Mouse (Mus musculus): Measurements from ENCODE around the gene Cacnb4. TPM values are rescaled to one million over a fixed set of nuclear protein-coding genes. Genes with fewer than 3 reads are reported as not detected.

Gene Cacnb4
- polyA plus RNA-seq (2015; fragmentation: Nextera tagmentation; extraction: Ambion mirVana): 0.45 and 1.2 TPM in 2 replicates

DNA sequence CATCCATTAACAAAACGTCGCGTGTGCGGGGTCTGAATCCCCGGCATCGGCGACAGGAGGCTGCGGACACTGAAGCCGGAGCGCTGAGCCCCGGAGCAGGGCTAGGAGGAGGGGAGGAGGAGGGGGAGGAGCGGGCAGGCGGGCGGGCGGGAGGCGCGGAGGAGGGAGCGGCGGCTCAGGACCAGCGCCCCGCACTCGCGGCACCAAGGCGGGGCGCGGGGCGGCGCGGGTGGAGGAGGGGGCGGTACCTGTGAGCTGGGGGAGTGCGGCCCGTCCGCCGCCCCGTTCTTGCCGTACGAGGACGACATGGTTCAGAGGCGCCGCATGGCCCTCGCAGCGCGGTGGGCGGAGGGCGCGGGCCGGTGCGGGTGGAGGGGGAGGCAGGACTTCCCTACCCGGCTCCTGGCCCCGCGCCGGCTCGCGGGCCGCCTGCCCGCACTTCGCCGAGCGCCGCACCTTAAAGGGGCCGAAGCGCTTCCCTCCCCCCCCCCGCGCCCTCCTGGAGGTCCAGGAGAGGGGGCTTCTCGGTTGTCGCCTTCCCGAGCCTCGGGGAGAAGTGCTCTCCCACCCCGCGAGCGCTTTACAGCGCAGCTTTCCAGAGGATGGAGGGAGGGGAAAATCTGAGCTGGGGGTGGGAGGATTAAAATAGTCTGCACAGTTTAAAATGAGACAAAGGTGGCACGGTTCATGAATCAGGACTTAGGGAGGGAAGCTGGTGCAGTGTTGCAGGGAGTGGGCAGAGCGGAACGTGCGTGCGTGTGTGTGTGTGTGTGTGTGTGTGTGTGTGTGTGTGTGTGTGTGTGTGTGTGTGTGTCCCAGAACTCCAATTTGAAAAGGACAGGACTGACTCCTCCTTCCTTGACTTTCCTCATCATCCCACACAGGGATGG is at the start of gene Cacnb4:
Cacnb4 (minus strand) TSS at position 809 of the 890 bp plus-strand sequence.
- Histone ChIP-seq H3K9ac (peak within 1 kb of the TSS; percentile 59), H3K27me3 (peaks cover 35% of the 10 kb centered on the region), H3K36me3 (no peaks in the 10 kb centered on the region), H3K4me3 (peak within 1 kb of the TSS; percentile 67), H3K4me1 (peaks cover 18% of the 10 kb centered on the region), H3K27ac (no peak within 1 kb of the TSS), H3K9me3 (no peaks in the 10 kb centered on the region), H3K4me2 (peak within 1 kb of the TSS; percentile 98)
- ATAC-seq (ENCODE audit: borderline replicate concordance, extremely low read depth, low FRiP score, low TSS enrichment): peak; percentile 81
- WGBS: under 1% methylated on average over 16 of the region's 77 CpGs

DNA sequence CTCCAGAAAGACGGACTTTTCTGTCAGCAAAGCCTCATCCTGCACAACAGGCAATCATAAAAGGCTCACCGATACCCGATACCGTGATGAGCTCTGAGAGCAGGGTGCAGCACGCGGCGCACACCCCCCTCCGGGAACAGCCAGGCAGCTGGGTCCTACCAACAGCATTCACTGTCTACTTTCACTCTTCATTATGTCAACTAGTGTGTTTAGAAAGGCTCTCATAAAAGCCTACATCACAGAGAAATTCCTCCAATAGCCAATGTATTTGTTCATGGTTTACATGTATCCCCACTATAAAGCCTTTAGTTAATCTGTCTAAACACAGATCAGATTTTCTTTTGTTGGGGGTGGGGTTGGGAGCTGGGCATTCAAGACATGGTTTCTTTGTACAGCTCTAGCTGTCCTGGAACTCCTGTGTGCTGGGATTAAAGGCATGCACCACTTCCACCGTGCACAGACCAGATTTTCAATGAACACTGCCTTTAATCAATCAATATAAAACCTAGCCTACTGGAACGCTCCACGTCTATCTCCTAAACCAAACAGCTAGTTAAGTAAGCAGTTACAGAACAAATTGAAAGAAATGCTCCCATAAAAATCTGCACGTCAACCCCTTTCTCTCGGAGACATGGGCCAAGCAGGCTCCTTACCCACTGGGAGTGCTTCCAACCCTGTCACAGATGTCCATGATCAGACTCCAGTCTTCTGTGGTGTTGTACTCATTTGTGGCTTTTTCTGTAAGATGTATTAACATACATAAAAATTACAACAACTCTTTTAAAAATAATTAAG is 43.8 kb upstream of the Cacnb4 start:
- H3K4me2 ChIP-seq: peak overlapping the region; percentile 41
- peak overlapping the region; percentile 63 for H3K27ac ChIP-seq
- H3K27me3 ChIP-seq: no peaks in the 10 kb centered on the region
- 46% methylated on average over 13 of the region's 13 CpGs for WGBS
- peak; percentile 81; the same call in 1 of the 2 replicates for ATAC-seq (ENCODE audit: borderline replicate concordance, extremely low read depth, low FRiP score, low TSS enrichment)
- no peak overlapping the region for H3K9ac ChIP-seq
- H3K4me3 ChIP-seq: 0 out of 2 replicates have a peak overlapping the region, but pooled peaks have one; percentile 4
- H3K36me3 ChIP-seq: no peaks in the 10 kb centered on the region
- no peaks in the 10 kb centered on the region for H3K9me3 ChIP-seq
- H3K4me1 ChIP-seq: peaks cover 3% of the 10 kb centered on the region; the same call in 1 of the 2 replicates

DNA sequence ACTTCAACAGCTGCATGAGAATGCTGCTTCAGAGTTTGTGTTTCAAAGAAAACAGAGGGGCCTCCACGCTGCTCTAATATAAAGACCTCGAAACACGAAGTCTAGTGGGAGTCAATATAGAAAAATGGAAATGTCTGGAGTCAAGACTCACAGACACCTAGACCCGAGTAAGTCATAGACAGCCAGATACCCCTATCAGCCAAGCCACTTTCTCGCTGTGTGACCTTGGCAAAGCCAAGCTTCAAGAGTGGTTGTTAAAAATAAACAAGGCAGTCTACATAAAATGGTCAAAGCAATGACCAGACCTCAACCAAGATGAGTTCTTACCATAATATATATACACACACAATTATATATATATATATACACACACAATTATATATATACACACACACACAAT is 40.4 kb upstream of the Cacnb4 start:
- ATAC-seq (ENCODE audit: borderline replicate concordance, extremely low read depth, low FRiP score, low TSS enrichment): no peak
- H3K4me2 ChIP-seq: no peak overlapping the region
- H3K36me3 ChIP-seq: peaks cover 17% of the 10 kb centered on the region
- no peak overlapping the region for H3K9ac ChIP-seq
- no peaks in the 10 kb centered on the region for H3K27me3 ChIP-seq
- WGBS: 86% methylated on average over 5 of the region's 5 CpGs
- H3K9me3 ChIP-seq: no peaks in the 10 kb centered on the region
- H3K4me1 ChIP-seq: peaks cover 3% of the 10 kb centered on the region; the same call in 1 of the 2 replicates
- no peak overlapping the region for H3K4me3 ChIP-seq
- H3K27ac ChIP-seq: no peak overlapping the region

DNA sequence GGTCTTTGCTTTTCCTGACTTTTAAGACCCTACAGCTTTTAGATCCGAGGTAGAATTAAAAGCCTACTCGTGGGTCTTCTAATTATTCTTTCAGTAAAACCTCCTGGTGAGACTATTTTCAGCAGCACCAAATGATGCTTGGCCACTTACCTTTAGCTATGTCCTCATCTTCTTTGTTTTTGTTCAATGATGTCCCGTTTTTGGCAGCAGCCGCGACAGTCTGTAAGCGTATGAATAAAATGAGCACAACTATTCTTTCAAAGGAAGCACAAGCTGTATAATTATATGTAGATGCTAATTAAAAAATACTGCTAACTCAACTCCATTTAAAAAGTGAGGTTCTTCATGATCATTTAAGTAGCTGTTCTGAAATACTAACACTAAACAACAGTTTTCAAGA is 38.9 kb upstream of the Cacnb4 start:
- WGBS: 90% methylated on average over 6 of the region's 6 CpGs

DNA sequence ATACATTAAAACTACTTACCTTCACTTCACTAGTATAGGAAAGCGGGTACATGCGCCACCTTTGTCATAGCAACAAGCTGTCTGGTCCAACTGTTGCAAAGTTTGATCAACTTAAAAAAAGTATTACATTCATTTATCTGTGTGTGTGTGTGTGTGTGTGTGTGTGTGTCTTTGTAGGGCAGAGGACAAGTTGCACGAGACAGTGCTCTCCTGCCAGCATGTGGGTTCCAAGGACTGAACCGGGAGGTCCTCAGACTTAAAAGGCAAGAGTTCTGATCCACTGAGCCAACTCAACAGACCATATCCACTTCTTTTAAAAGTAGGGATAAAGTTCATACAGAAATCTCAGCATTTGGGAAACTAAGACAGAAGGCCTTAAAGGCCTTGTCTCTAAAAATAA is 37.5 kb upstream of the Cacnb4 start:
- ATAC-seq (ENCODE audit: borderline replicate concordance, extremely low read depth, low FRiP score, low TSS enrichment): no peak
- peaks cover 25% of the 10 kb centered on the region for H3K36me3 ChIP-seq
- H3K4me1 ChIP-seq: no peaks in the 10 kb centered on the region
- WGBS: 92% methylated on average over 4 of the region's 4 CpGs
- H3K27me3 ChIP-seq: no peaks in the 10 kb centered on the region
- H3K4me3 ChIP-seq: no peak overlapping the region
- no peak overlapping the region for H3K9ac ChIP-seq
- no peak overlapping the region for H3K27ac ChIP-seq
- no peaks in the 10 kb centered on the region for H3K9me3 ChIP-seq
- no peak overlapping the region for H3K4me2 ChIP-seq

More for the DNA sequence above, 38.9 kb upstream of the Cacnb4 start:
- H3K27ac ChIP-seq: no peak overlapping the region
- H3K4me2 ChIP-seq: no peak overlapping the region
- H3K36me3 ChIP-seq: peaks cover 17% of the 10 kb centered on the region
- no peak overlapping the region for H3K9ac ChIP-seq
- H3K27me3 ChIP-seq: no peaks in the 10 kb centered on the region
- peaks cover 2% of the 10 kb centered on the region; the same call in 1 of the 2 replicates for H3K4me1 ChIP-seq
- H3K9me3 ChIP-seq: no peaks in the 10 kb centered on the region
- no peak overlapping the region for H3K4me3 ChIP-seq
- no peak for ATAC-seq (ENCODE audit: borderline replicate concordance, extremely low read depth, low FRiP score, low TSS enrichment)

DNA sequence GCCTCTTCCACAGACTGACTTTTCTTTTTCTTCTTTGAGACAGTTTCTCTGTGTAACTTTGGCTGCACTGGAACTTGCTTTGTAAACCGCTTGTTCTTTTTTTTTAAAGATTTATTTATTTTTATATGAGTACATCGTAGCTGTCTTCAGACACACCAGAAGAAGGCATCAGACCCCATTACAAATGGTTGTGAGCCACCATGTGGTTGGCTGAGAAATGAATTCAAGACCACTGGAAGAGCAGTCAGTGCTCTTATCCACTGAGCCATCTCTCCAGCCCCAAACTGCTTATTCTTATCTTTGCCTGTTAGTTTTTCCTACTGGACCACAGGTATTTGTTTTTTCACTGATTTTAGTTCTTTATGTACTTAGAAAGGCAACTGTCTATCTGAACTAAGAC is 34.2 kb upstream of the Cacnb4 start:
- no peak for ATAC-seq (ENCODE audit: borderline replicate concordance, extremely low read depth, low FRiP score, low TSS enrichment)
- H3K4me3 ChIP-seq: no peak overlapping the region
- H3K36me3 ChIP-seq: peaks cover 40% of the 10 kb centered on the region
- H3K27me3 ChIP-seq: no peaks in the 10 kb centered on the region
- H3K4me2 ChIP-seq: no peak overlapping the region
- H3K27ac ChIP-seq: no peak overlapping the region
- H3K4me1 ChIP-seq: no peaks in the 10 kb centered on the region
- no peak overlapping the region for H3K9ac ChIP-seq
- H3K9me3 ChIP-seq: no peaks in the 10 kb centered on the region
- WGBS: 68% methylated on average over 2 of the region's 2 CpGs

DNA sequence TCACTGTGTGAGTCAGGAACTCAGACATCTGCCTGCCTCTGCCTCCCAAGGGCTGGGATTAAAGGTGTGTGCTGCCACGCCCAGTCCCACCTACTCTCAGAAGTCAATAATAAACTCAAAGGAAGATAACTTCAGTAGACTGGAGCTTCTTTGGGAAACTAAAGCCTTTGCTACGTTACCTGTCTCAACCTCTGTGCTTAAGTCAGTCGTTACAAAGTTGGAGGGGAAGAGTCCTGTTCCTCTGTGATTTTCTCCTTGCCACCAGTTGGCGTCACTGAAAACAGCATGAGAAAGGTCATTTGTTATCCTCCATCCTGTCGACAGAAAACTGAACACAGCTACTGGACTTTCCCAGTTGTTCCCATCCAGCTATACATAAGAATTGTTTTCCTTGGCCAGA is 32.8 kb upstream of the Cacnb4 start:
- no peaks in the 10 kb centered on the region for H3K9me3 ChIP-seq
- H3K4me3 ChIP-seq: no peak overlapping the region
- H3K27ac ChIP-seq: no peak overlapping the region
- no peak overlapping the region for H3K9ac ChIP-seq
- H3K4me1 ChIP-seq: no peaks in the 10 kb centered on the region
- no peak overlapping the region for H3K4me2 ChIP-seq
- WGBS: 92% methylated on average over 5 of the region's 5 CpGs
- ATAC-seq (ENCODE audit: borderline replicate concordance, extremely low read depth, low FRiP score, low TSS enrichment): no peak
- H3K36me3 ChIP-seq: peaks cover 39% of the 10 kb centered on the region
- no peaks in the 10 kb centered on the region for H3K27me3 ChIP-seq

DNA sequence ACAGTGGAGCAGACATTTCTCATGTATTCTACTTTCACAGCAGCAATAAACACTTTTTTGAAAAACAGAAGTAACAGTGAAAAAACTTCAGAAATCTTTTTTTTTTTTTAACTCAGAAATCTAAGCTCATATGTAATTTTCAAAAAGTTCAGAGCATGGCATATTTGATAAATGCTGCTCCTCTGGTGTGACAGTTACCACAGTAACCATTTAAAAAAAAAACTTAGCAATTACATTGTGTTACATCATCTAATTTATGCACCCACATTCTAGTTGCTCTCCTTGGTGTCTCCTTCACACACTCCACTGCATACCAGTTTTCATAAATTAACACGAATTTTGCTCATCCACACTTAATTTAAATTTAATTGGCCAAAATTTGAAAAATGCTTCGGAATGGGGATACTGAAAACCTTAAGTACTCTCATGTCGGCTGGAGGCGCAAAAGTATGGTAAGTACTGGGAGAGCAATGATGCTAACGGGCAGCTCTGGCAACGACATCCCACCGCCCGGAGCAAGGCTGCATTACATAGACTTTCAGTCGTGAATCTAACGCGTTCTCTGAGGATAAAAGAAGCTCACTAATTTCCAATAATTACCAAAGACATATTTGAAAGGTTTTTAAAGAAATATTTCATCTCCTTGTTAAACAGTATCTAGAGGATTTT is 24.9 kb upstream of the Cacnb4 start:
- Histone ChIP-seq H3K27ac (no peak overlapping the region), H3K4me3 (no peak overlapping the region), H3K4me2 (no peak overlapping the region), H3K36me3 (peaks cover 20% of the 10 kb centered on the region), H3K9me3 (no peaks in the 10 kb centered on the region), H3K4me1 (no peaks in the 10 kb centered on the region), H3K9ac (no peak overlapping the region), H3K27me3 (no peaks in the 10 kb centered on the region)
- ATAC-seq (ENCODE audit: borderline replicate concordance, extremely low read depth, low FRiP score, low TSS enrichment): no peak
- 88% methylated on average over 11 of the region's 11 CpGs for WGBS

DNA sequence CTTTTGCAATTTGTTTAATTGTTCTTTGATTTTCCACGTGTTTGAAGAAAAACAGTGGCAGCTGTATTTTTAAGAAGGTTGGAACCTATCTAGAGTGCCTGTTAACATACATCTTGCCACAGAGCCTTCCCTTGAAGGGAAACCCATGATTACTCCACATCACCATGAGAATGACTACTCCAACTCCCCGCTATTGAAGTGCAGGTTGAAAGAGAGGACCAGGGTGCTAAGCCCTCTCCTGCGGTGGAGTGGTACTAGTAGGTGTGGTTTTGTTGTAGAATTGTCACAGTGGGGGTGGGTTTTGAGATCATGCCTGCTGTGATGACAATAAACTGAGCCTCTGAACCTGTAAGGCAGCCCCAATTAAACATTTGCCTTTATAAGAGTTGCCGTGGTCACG is 23.7 kb upstream of the Cacnb4 start:
- Histone ChIP-seq H3K36me3 (peaks cover 11% of the 10 kb centered on the region), H3K27me3 (no peaks in the 10 kb centered on the region), H3K4me2 (no peak overlapping the region), H3K4me1 (no peaks in the 10 kb centered on the region), H3K4me3 (no peak overlapping the region), H3K27ac (no peak overlapping the region), H3K9ac (no peak overlapping the region), H3K9me3 (no peaks in the 10 kb centered on the region)
- ATAC-seq (ENCODE audit: borderline replicate concordance, extremely low read depth, low FRiP score, low TSS enrichment): no peak
- WGBS: 65% methylated on average over 5 of the region's 5 CpGs

DNA sequence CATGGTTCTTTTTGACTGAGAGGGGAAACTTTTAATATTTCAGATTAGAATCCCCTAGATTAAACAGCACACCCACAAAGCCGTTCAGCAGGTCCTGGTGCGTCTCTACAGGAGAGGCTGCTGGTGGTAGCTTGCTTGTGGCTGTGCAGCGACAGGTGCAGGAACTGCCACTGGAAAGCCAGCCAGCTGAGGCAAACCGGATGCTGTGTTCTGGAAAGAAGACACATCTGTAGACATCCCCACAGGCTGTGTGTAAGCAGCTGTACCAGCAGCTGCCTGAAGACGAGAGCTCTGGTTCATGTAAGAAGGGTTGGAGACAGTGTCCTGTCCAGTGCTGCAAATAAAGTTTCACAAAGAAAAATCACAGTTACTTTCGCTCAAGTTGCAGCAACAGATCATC is 18.0 kb upstream of the Cacnb4 start:
- WGBS: 80% methylated on average over 6 of the region's 6 CpGs
- Histone ChIP-seq H3K9ac (no peak overlapping the region), H3K27ac (no peak overlapping the region), H3K4me1 (no peaks in the 10 kb centered on the region), H3K4me3 (no peak overlapping the region), H3K36me3 (peaks cover 7% of the 10 kb centered on the region; the same call in 1 of the 2 replicates), H3K27me3 (no peaks in the 10 kb centered on the region), H3K4me2 (no peak overlapping the region), H3K9me3 (no peaks in the 10 kb centered on the region)
- ATAC-seq (ENCODE audit: borderline replicate concordance, extremely low read depth, low FRiP score, low TSS enrichment): no peak

DNA sequence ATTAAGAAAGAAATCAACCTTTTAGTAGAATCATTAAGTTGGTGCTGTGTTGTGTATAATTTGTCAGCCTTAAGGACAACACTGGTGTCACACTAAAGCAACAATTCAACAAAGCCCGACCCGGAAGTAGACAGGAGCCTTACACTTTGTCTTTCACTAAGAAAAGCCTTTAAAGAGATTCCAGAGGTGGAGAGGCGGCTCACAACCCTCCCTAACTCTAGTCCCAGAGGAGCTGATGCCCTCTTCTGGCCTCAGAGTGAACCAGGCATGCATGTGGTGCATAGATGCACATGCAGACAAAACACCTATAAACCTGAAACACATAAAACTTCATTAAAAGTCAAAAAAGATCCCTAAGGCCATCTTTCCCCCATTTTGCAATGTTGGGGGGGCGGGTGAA is 15.1 kb upstream of the Cacnb4 start:
- no peak overlapping the region for H3K9ac ChIP-seq
- H3K4me1 ChIP-seq: no peaks in the 10 kb centered on the region
- H3K27me3 ChIP-seq: no peaks in the 10 kb centered on the region
- no peak overlapping the region for H3K4me2 ChIP-seq
- WGBS: 66% methylated on average over 4 of the region's 4 CpGs
- H3K4me3 ChIP-seq: no peak overlapping the region
- 0 out of 2 replicates have a peak, but pooled peaks cover 2% of the 10 kb centered on the region for H3K36me3 ChIP-seq
- no peak for ATAC-seq (ENCODE audit: borderline replicate concordance, extremely low read depth, low FRiP score, low TSS enrichment)
- H3K27ac ChIP-seq: no peak overlapping the region
- no peaks in the 10 kb centered on the region for H3K9me3 ChIP-seq

All from lung, embryonic 15.5 days (tissue).